Mouse (Mus musculus) gastrocnemius, postnatal 36 days (tissue): ENCODE data around the gene Gas2l3. TPM values are rescaled to one million over a fixed set of nuclear protein-coding genes. Genes with fewer than 3 reads are reported as not detected.

Source experiments
- DNase-seq, 2 experiments: peaks; one replicate each; pipeline ENCODE4 v3.0.0; 2022
- intact Hi-C: fragments of 180-260 bp; cut with DNase I; formaldehyde crosslinking; loops from one replicate; pipeline ENCODE4 v1.15.1; 2025
- total RNA-seq, 2 experiments: library from RNA; stranded (reverse); gene quantifications; 2 replicates each; pipeline ENCODE4 v1.2.3; 2021

Gene Gas2l3
- total RNA-seq, 2 experiments from 2014 or later: 2.4 to 2.8 TPM

DNA sequence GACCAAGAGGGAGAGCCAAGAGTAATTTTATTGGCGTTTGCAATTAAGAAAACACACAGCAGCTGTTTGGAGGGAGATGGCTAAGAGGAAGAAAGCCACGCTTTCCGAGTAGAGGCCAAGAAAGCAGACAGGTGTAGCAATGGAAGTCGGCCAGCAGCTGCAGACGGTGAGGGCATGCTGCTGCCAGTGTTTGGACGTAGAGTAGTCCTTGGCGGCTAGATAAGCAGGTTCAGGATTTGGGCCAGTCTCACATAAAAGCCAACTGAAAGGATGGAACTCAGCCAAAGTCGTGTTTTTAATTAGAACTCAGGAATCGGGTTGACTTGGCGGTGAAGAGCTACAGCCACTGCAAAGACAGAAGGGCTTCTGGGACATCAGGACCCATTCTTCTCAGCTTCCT, 6.6 kb upstream of the Gas2l3 start:
- intact Hi-C loops: no loop called here
- DNase-seq: no peak

DNA sequence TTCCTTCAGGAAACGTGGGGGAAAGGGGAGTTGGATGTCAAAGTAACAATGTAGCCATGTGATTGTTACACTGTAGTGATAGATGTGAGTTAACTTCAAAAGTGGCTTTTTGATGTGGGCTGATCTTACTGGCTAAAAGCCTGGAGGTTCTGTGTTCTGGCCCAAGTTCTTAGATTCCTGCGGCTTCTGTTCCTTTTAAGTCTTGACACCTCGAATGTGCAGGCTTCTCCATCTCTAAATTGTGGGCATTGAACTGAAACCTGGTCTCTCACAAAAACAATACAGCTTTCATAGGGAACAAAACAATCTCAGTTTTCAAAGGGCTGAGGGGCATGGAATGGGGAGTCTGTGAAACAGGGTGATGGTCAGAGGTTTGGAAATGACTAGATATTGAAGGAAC, 614 bp upstream of the Gas2l3 start:
- DNase-seq: no peak
- intact Hi-C loops: no loop called here

DNA sequence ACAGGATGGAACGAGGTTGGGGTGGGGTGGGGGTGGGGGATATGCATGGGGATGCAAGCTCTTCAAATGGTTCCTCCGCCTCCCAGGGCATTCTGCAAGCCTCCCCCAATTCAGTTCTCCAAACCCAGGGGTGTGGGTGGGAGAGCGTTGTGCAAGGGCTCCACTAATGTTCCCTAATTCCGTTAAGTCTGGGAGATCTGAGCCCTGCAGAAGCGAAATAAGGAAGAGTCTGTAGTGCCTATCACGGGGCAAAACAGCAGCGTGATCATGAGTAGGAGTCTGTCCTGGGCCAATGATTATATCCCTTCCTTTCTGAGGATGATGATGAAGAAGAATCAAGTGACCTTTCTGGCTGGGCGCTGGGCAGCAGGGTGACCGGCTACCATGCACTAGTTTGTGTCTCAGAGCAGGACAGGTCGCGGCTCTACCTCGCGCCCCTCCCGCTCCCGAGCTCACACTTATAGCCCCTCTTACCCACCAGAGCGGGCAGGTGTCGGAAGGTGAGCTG, 598 bp downstream of the Gas2l3 start:
- DNase-seq: no peak
- intact Hi-C loops: no loop called here

DNA sequence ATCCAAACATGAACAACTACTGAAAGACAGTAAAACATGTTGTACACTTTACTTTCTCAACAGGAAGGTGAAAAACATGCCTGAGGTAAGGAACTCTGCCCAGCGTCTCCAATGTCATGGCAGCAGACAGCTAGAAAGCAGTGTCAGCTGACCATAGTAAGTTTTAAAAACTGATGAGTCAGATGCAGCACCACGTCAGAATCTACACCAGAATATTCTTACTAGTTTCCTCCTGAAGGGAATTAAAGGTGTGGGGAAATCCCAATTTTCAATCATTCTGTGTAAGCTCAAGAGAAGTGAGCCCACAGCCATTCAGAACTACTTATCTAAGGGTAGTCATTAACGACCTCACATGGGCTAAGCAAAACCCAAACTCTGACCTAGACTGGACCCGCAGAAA, 1.1 kb downstream of the Gas2l3 start:
- intact Hi-C loops: no loop called here
- no peak for DNase-seq

DNA sequence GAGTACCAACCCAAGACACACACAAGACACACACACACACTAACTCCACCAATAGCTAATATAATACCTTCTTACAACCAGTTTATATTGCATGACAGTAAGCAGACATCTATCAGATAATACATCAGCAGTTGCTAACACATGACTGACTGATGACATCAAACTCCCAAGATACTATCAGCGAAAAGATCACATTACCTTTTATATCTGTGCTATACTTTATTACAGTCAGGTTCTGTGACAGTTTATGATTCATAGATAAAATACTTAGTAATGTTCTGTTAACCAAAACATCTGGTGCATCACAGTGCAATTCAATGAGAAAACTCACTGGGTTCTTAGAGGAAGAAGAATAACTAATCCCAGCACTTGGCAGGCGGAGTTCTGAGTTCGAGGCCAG, 1.8 kb downstream of the Gas2l3 start:
- intact Hi-C loops: no loop called here

DNA sequence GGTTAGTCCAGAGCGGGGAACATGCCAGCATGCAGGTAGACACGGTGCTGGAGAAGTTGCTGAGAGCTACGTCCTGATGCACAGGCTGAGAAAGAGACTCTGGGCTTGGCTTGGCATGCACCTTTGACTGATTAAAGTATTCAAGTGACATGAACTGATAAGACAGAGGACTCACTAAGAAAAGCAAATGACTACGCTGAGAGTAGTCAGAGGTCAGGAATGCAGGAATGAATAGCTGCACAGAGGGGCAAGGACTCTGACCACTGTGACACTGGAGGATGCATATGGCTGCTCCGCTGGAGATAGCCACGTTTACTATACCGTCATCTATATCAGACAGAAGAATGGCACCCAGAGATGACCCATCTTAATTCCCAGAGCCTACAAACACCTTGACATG, 4.4 kb downstream of the Gas2l3 start:
- intact Hi-C loops: no loop called here
- no peak for DNase-seq

More for the DNA sequence above, 1.8 kb downstream of the Gas2l3 start:
- no peak for DNase-seq

DNA sequence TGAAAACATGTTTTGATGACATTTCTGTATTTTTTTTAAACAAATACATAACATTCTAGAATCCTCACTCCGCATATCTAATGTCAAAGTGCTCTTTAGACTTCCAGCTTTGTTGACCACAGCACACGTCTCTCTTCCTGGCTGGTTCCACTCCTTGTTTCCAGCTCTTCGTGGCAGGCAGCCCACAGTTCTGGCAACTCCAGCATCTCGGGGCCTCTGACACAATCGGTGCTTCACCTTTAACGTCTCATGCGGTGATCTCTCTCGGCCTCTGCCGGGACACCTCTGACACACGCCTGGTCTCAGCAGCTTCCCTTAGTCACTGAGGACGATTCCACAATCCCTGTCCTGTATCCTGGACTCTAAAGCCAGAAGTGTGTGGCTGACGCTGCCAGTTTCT, 5.8 kb downstream of the Gas2l3 start:
- intact Hi-C loops: no loop called here
- DNase-seq: no peak

DNA sequence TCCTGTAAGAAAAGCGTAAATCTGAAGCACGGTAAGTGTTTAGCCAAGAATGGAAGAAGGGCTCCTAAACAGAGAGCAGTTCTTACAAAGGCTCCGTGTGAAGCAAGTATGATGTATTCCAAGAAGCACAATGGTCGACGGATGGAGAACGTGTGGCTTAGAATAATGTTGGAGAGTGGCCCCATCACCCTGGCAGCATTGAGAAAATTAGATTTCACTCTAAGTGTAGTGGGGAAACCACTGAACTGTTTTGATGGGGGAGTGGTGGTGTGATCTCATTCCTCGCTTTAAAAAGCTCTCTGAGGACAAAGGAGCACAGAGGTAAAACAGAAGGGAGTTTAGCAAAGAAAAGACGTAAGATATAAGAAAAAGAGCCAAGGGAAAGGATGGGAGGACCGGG, 6.3 kb downstream of the Gas2l3 start:
- DNase-seq: no peak
- intact Hi-C loops: no loop called here

DNA sequence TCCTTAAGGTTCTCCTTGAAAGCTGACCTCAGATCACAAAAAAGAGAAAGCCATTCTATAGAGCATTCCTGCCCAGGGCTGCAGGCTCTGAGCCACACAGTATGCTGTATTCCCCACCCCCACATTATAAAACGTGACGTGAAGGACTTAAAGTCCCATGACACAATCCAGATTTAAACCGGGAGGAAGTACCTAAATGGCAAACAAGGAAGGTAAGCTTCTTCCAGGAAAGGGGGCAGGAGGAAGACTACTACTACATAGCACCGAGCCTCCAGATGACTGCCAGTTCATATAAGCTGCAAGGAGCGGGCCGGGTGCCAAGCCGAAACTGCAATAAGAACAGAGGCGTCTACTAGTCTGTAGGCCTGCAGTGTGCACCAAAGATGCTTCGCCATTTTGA, 7.8 kb downstream of the Gas2l3 start:
- no peak for DNase-seq
- intact Hi-C loops: no loop called here

DNA sequence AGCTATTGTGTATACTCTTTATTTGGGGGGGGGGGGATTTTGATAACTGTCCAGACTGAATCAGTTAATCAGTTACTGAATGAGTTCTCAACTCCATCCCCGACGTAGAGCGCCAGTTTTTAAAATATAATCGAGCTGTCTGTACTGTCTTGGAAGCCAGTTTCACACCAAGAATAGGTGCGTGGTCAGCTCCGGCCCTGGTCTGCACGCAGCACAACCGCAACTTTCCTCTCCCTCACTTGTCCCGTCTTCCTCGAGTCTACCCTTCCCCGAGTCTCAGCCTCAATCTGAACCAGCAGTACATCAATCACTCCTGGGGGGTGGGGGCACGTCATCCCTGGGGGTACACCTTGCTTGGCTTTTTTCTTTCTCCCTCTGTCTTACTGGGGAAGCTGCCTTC, 8.4 kb downstream of the Gas2l3 start:
- intact Hi-C loops: no loop called here

DNA sequence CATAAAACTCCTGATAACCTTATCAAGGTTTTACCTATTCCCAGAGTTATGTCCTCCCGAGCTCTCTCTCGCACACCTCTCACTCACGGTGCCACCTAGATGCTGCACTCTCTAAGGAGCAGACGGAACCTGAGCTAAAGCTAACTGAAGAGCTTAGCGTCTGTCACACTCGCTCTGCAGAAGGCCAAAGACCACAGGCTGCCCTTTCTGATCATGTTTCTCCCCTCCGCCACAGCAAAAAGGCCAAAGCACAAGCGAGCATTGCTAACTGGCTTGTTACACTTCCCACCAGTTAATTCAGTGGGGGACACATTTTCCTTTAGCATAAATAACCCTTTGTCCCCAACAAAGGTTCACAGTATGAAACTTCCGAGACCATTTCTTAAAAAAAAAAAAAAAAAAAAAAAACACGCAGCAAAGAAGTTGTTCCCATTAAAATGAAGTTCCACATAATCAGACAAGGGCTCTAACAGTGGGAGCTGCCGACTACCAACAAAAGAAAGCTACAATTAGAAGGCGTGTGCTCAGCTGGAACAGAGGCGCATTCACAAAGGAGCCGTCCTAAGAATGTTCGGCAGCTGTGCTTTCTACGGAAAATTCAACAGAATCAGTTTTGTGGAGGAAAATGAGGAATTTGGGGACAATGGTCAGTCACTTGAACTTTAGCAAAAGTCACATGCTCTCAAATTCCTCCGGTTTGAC, 9.1 kb downstream of the Gas2l3 start:
- intact Hi-C loops: no loop called here
- no peak for DNase-seq

More for the DNA sequence above, 8.4 kb downstream of the Gas2l3 start:
- DNase-seq: no peak

DNA sequence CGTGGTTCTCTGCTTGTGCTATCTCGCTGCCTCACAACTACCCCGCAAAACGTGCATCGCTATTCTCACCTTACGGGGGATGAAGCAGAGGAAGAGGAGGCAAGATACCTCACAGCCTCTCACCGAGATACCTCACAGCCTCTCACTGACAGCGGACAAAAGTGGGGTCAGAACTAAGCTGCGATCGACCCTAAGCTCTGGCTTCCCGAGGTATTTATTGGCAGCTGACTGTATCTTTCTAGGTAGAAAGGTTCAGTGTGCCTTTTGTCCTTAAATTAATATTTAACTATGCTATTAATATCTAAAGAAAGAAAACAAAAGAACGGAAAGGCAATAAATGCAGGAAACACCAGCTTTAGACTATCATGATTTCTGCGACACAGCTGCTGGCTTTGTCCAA, 11.0 kb downstream of the Gas2l3 start:
- no peak for DNase-seq
- intact Hi-C loops: no loop called here

DNA sequence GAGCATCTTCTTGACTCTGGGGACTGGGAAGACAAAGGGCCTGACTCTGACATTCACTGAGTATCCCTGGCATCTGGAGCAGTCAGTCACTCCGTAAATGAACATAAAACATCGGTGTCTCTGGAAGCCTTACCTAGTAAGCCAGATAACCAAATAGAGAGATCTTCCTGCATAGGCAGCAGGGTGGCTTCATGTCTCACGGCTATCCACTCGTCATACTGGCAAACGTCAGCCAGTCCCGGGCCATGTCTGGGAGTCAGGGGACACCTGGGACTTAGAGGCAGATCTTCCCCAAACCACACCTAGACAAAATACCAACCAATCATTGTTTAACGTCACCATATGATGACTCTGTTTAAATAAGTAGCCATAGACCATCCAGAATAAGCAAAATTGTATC, 13.0 kb downstream of the Gas2l3 start:
- intact Hi-C loops: no loop called here
- no peak for DNase-seq

DNA sequence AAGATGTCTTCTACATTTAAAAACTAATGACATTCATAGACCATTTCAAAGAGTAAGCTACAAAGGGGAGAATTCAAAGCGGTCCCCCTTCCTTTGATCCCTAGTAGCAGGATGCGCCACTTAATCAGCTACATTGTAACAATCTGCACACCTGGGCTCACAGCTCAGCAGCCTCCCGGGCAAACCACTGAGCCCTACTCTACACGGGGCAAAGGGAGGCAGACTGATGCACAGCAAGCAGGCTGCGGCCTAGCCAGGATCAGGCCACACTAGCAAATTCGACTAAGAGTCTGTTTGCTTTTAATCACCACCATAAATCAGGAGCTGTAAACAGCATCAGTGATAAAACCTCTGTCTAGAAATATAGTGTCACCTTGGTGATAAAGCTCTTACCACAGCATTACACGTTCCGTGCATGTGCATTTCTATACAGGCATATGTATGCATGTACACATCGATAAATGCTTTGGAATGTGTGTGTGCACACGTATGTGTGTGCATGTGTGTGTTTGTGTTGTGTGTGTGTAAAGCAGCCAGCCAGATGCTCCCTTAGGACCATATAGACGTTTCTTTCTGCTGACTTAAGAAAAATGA, 18.9 kb downstream of the Gas2l3 start:
- intact Hi-C loops: no loop called here

DNA sequence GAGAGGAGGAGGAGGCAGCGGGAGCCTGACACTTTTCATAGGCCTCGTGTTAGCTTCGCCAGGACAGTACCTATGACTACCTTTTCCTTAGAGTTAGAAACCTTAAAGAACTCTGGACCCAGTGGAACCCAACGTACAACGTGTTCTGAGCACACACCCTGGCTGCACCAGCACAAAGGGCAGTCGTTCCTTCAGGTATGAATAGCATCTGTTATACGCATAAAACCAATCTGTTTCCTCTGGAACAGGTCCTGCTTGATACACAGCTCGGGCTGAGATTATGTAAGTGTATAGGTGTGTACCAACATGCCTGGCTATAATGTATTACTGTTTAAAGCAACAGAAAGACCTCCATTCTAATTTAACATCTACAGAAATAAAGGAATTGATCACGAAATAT, 19.6 kb downstream of the Gas2l3 start:
- intact Hi-C loops: no loop called here
- DNase-seq: no peak

More for the DNA sequence above, 18.9 kb downstream of the Gas2l3 start:
- DNase-seq: no peak

DNA sequence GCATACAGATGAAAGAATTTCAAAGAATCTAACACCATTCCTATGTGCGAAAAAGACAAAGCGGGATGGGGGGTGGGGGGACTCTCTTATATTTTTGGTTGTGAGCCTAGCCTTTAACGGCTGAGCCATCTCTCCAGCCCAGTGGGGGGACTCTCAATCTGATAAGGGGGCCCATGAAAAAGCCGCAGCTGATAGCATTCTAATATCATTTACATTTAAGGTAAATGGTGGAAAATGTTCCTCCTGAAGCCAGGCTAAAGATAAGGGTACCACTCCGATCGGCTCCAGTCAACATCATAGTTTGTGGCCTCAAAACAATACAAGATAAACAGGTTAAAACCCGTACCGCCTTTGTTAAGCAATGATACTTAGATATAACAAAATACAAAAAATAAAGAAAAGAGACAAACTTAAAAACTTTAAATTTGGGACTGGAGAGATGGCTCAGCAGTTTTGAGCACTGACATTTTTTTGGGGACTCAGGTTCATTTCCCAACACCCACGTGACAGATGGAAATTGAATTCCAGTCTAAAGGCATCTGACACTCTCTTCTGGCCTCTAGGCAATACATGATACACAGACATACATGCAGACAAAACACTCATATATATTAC, 20.5 kb downstream of the Gas2l3 start:
- DNase-seq: no peak
- intact Hi-C loops: no loop called here

DNA sequence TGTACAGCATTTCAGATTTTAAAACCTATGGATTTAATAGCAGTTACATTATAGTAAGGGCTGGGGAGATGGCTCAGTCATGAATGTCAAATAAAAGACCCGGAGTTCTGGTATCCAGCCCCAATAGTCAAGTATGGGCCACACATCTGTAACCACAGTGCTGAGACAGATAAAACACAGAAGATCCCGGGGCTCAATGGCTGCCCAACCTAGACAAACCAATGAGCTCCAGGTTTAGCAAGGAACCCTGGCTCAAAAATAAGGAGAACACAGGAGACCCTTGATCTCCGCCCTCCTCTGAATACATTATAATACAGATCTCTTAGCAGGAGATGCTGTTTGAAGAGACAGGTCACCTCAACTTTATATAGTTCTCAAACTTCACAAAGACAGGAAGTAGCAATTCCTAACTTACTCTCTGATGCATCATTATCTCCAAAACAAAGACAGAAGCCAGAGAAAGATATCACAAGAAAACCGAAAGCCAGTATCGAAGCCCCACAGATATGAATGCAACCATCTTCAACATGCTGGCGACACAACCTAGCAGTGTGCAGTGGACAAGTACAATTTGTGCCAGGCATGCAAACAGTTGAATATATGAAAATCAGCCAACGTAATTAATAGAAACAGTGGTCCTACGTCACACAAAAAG, 21.1 kb downstream of the Gas2l3 start:
- intact Hi-C loops: no loop called here
- no peak for DNase-seq

DNA sequence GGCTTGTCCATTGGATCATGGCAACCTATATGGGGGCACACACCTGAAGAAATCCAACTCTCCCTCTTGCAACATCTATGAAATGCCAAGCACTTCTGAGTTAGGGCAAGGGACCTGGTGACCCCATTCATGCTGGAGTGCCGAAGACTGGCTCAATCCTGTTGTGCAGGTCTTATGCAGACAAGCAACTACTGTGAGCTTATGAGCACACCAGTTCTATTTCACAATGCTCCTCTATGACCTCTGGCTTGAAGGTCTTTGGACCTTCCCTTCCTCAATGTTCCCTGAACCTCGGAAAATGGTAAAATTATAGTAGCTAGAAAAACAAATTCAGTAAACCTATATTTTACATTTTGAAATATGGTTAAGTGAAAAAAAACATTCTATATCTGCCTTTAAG, 25.8 kb downstream of the Gas2l3 start:
- DNase-seq: no peak
- intact Hi-C loops: no loop called here

DNA sequence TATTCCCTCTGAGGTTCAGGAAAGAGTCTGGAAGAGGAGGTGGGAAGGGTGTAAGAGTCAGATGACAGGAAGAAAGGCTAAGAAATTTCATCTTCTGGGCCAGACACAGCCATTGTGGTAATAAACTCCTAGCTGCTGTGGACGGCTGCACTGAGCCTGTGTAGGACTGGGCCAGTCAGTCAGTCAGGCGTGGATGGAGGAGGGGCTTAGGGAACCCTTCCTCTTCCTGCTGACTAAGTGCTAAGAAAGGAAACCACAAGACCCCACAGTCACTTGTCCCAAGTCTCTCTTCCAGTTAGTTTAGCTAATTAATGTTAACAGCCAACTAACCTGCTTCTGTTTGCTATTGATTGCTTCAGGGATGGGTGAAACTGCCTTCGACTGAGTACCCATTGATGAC, 28.3 kb downstream of the Gas2l3 start:
- intact Hi-C loops: no loop called here

DNA sequence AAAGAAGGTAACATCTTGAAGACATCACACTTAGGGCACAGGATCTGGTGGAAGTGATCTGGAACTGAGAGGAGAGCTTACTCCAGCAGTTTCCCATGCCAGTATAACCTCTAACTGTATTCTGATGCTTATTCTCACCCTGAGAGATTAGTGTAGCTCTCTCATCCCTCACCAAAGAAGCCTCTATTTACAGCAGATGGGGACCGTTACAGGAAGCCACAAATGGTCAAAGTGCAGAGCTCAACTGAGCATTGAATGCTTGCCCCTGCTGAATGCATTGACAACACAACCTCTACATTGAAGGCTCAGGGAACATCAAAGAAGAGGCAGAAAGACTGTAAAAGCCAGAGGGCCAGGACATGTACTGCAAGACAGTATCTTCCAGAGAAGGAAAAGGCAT, 36.2 kb downstream of the Gas2l3 start:
- intact Hi-C loops: no loop called here
- no peak for DNase-seq

More for the DNA sequence above, 28.3 kb downstream of the Gas2l3 start:
- no peak for DNase-seq

DNA sequence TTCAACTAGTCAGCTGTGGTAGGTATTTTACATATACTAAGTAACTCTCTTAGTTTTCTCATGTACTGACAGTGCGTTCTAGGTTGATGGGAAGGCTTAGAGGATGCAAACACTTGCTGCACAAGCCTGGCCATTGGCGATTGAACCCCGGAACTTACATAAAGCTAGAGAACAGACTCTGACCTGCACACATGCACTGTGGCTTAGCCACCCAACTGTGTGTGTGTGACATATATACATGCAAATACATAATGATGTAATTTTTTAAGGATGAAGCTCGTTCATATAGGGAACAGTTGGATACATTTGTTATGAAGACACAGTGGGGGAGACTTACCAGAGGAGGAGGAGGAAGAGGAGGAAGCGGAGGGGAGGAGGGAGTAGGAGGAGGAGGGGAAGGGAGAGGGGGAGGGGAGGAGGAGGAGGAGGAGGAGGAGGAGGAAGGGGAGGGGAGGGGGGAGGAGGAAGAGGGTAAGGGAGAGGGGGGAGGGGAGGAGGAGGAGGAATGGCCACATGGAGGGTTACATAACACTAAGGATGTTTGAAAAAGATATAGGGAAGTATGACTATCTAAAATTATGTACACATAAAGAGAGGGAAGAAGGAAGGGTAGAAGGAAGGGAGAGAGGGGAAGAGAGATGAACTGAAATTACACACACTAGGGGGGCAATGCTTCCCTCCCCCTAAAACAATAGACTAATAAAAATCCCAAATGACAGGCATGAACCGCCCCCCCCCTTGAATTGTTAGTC, 36.9 kb downstream of the Gas2l3 start:
- no peak for DNase-seq
- intact Hi-C loops: no loop called here
